Mouse (Mus musculus) urinary bladder, postnatal 14 days (tissue): ENCODE measurements around the gene Dnm1.
"Not testable (repeated sequence)": the region's sequence is repeated elsewhere in the genome, so short reads cannot be mapped to it uniquely, and the experiment has no call there.

Source experiments
- DNase-seq: peaks from one replicate; pipeline ENCODE4 v3.0.0; 2021; ENCODE audit warnings: low spot score

The Dnm1 gene

GRCm38 (mm10) chr2:32311443-32312317, 41.5 kb downstream of the Dnm1 start:
- no peak for DNase-seq

DNA sequence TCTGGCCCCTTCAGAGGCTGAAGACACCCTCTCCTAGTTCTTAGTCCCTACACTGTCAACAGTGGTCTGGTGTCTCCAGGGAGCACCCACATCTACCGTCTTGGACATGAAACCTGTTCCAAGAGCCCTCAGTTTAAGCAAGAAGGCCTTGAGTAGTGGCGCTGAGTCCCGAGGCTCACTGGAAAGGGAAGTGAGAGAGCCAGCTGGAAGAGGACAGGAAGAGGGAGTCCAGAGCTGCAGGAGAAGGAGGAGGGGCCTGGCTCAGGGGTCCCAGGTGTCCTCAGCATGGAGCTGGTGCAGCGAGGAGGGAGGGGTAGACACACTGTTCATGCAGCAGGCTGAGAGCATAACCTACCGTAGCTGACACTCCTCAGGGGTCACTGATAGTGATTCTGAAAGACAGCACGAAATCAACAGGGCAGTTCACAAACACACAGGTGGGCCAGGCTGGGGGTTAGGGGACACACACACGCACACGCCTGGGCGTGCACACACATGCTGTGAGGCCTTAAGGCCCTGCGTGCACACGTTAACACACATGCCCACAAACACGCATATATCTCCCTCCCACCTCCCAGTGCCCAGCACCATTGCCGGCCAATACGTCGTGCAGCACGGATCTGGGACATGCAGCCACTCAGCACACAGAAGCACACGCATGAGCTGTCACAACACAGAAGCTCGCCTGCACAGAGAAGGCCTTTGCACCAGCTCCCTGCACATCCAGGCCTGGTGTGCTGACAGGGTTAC, 42.9 kb downstream of the Dnm1 start:
- DNase-seq, result no peak

DNA sequence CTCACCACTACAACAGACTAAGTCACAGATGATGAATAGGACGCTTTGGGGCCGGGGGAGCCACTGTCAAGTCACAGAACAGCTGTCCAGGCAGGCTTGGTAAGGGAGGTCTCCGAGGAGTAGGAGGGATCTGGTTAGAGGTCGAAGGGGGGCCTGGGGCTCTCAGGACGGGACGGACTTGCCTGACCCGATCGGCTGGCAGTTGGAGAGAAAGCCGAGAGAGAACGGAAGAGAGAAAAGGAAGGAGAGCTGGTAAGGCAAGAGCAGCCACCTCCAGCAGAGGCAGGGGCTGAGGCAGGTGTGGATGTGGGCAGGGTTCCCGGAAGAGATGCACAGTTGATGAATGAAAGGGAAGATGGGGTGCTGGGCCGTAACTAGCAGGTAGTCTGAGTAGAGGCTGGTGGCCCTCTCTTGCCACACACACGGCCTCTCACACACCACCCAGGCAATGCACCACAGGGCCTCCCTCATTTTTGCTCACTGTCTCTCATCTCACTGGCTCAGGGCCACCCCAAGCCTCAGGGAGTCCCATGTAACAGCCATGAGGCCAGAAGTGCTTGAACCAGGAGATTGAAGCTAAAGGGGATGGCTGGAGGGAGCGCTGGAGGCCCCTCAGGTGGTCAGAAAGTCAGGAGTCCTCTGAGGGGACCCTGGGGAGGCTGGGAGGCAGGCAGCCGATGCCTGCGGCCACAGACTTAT, 44.1 kb downstream of the Dnm1 start:
- no peak for DNase-seq

- peak; percentile 58 for DNase-seq
Observed at GRCm38 (mm10) chr2:32307941-32308760, 45.0 kb downstream of the Dnm1 start.

DNA sequence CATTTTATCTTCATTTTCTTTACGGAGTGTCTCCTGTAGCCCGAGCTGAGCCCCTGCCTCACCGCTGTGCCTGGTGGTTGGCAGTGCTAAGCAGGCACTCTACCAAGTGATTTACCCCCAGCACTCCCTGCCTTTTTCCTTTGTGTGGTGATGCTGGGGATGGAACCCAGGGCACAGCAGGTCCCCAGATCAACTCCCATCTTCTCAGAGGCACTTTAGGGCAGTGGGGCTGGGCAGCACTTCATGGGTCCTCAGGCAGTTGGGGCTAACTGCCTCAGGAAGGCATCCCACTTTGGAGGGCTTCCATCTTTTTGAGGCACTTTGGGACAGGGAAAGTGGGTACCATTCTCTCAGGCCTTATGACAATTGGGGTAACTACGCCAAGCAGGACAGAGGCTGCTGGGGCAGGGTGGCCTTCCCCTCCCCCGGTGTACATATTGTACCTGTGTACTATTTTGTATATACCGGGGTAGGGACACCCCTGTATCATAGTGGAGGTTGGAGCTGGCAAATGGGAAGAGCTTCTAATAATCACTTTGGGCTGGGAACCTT, 45.8 kb downstream of the Dnm1 start:
- no peak for DNase-seq

- no peak for DNase-seq
Observed at GRCm38 (mm10) chr2:32306176-32306575, 47.0 kb downstream of the Dnm1 start.

DNA sequence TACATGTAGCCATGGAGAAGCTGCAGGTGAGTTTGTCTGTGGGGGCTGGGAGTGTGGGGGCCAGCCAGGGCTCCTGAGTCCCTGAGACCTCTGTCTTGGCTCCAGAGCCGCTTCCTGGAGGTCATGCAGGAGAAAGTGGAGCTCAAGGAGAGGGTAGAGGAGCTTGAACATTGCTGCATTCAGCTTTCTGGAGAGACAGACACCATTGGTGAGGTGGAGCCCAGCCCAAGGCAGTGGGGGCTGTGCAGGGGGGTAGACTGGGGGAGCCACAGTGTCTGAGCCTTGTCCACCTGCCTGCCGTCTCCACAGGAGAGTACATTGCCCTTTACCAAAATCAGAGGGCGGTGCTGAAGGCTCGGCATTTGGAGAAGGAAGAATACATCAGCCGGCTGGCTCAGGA, 47.5 kb downstream of the Dnm1 start:
- no peak for DNase-seq

- peak; percentile 63 for DNase-seq
Observed at GRCm38 (mm10) chr2:32304145-32304832, 48.8 kb downstream of the Dnm1 start.

- no peak for DNase-seq
Observed at GRCm38 (mm10) chr2:32302952-32303351, 50.2 kb downstream of the Dnm1 start.

- no peak for DNase-seq
Observed at GRCm38 (mm10) chr2:32299469-32299868, 53.7 kb downstream of the Dnm1 start.

GRCm38 (mm10) chr2:32295842-32296241, 57.3 kb downstream of the Dnm1 start:
- not testable (repeated sequence) for DNase-seq

DNA sequence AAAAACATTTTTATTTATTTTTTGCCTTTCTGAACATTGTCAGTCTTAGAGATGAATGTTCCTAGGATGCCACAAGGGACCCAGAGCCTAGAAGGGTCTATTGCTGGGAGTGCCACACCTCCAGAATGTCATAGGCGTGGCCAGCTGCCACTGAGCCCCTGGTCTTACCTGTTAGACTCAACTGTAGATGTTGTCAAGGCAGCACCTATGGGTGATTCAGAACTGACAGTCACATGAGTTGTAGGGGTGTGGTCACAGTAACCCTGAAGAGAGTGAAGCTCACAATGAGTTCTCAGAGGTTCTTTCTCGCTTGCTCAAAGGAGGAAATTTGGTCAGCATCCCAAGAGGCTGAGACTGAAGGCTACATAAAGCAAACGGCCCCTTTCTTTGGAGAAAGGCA, 57.9 kb downstream of the Dnm1 start:
- DNase-seq, result no peak

DNA sequence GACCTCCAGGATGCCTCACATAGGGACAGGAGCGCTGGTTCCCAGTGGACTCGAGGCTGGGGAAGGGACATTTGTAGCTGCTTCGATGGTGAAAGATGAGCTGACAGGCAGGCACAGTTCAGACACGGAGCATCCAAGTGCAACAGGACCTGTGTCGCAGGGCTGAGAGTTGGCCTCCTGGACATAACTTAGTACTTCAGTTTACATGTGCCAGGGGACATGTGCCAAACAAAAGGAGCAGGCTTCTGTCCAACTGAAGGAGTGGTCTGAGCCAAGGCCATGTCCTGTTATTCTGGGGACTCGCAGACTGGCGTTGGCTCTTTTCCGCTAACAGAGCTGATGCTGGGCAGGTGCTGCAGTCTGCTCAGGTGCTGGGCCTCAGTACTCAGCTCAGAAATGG, 58.8 kb downstream of the Dnm1 start:
- no peak for DNase-seq

- no peak for DNase-seq
Observed at GRCm38 (mm10) chr2:32289578-32289977, 63.6 kb downstream of the Dnm1 start.

DNA sequence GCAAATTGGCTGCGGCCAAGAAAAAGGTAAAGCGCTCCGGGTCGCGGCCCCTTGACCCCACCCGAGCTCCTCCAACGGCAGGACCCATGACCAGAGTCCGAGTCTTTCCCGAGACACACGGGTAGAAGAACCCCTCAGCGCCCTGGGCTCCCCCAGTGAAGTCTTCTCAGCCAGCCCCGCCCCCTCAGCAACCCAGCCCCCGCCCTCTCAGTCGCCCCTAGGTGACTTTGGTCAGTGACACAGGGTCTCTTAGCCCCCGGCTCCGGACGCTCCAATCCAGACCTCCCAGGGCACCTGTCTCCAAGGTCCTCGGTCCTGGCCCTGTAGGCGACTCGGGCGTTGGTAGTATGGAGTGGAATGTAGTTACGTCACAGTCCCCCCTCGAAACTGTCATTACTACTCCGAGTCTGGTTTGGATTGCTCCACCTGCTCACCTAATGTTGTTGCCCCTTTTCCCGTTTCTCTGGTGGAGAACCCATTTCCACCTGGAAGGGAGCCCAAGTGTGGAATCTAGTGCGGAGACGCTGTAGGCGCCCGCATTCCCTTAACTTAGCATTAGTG, 64.7 kb downstream of the Dnm1 start:
- peak; percentile 38 for DNase-seq

DNA sequence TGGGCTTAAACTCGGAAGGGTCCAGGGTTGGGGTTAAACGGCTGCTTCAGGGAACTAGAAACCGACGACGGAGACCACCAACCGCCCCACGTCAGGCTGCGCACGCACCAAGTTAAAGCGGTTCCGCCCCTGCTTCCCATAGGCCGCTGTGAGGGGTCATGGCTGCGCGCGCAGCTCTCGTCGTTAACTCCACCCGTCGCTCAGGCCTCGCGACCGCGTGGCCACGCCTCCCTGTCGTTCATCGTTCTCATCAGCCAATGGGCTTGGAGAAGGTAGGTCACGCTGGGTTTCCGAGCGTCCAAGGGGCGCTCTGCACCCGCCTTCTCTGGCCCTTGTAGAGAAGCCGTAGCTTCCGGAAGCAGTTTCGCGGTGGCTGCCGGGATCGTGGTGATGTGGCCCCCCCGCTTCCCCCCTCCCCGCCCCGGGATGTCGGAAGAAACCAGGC, 65.2 kb downstream of the Dnm1 start, which contains the start of gene Swi5:
Gene Swi5 (minus strand): TSS at position 153 of the 445 bp plus-strand sequence.
- DNase-seq, result peak; percentile 99

DNA sequence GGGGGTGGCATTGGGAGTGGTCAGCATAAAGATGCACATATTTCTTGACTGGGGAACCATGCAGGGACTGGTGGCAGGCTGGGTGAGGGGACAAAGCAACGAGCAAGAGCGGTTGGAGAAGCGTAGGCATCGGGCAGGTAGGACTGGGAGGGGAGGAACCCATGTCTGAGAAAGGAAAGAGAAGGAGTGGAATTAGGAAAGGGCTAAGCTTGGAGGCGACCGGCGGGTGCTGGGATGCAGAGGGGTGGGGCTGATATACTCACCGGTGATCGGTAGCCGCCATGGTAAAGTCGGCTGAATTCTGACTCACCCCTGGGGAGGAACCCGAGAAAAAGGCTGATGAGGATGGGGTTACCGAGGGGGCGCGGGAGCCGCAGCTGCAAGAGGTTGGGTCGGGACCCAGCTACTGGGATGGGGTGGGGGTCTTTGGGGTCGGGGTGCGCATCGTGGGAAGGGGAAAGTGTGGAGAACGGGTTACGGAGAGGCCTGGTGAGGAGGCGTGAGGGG, 65.8 kb downstream of the Dnm1 start, which contains the start of gene Golga2:
Gene Golga2 (plus strand): TSS at position 51 of the 507 bp plus-strand sequence.
- no peak for DNase-seq

- DNase-seq, result no peak
Observed at GRCm38 (mm10) chr2:32283986-32284385, 69.2 kb downstream of the Dnm1 start.

DNA sequence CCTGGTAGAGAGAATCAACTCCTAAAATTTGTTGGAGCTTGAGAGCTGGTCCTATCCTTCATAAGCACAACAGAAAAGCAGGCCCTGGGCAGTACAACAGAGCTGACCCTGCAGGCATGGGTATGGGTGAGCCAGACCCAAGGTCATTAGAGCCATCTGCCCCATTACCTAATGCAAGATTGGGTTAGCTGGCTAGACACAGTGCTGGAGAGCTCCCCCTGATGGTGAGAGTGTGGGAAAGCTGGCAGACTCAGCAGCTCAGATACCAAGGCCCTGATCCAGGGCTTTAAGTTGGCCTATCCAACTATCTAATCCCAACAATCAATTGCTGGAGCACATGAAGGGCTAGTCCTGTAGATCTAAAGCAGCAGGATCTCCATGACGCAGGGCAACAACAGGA, 70.4 kb downstream of the Dnm1 start:
- peak; percentile 53 for DNase-seq

- DNase-seq, result no peak
Observed at GRCm38 (mm10) chr2:32282289-32282688, 70.8 kb downstream of the Dnm1 start.
